Mouse (Mus musculus) neural tube, embryonic 11.5 days (tissue): ENCODE data around the gene Tead3. TPM values are rescaled to one million over a fixed set of nuclear protein-coding genes. Genes with fewer than 3 reads are reported as not detected.
"Not testable (repeated sequence)": the region's sequence is repeated elsewhere in the genome, so short reads cannot be mapped to it uniquely, and the experiment has no call there.

Experiments used
- ATAC-seq: fragments of 200-750 bp; cut with Nextera tagmentation; 2 replicates; pipeline ENCODE4 v1.8.0; 2017; ENCODE audit warnings: moderate number of reproducible peaks, mild to moderate bottlenecking, moderate TSS enrichment, moderate library complexity; ENCODE audit not compliant: insufficient read depth, low FRiP score, low TSS enrichment
- DNase-seq: peaks from one replicate; pipeline ENCODE4 v3.0.0-alpha.2; 2015; ENCODE audit warnings: low spot score
- H3K27ac ChIP-seq: fragments of 300-500 bp; sonication (generic); 2 replicates; pipeline ENCODE4 v1.5.1; 2014; ENCODE audit warnings: low read depth, mild to moderate bottlenecking, low read length
- H3K27me3 ChIP-seq: fragments of 300-500 bp; sonication (generic); 2 replicates; pipeline ENCODE4 v1.6.1; 2014; ENCODE audit warnings: mild to moderate bottlenecking, low read length, mixed read lengths; ENCODE audit not compliant: control insufficient read depth, insufficient read depth
- H3K36me3 ChIP-seq: fragments of 300-500 bp; sonication (generic); 2 replicates; pipeline ENCODE4 v1.6.1; 2014; ENCODE audit warnings: mild to moderate bottlenecking, low read length, moderate library complexity, mixed read lengths; ENCODE audit not compliant: control insufficient read depth, insufficient read depth
- H3K4me1 ChIP-seq: fragments of 300-500 bp; sonication (generic); 2 replicates; pipeline ENCODE4 v1.6.1; 2014; ENCODE audit warnings: low read length, mixed read lengths; ENCODE audit not compliant: control insufficient read depth, insufficient read depth
- H3K4me2 ChIP-seq: fragments of 300-500 bp; sonication (generic); 2 replicates; pipeline ENCODE4 v1.6.1; 2014; ENCODE audit warnings: low read depth, mild to moderate bottlenecking, moderate library complexity
- H3K4me3 ChIP-seq: fragments of 300-500 bp; sonication (generic); 2 replicates; pipeline ENCODE4 v1.5.1; 2014; ENCODE audit warnings: low read depth, low read length
- H3K9ac ChIP-seq: fragments of 300-500 bp; sonication (generic); 2 replicates; pipeline ENCODE4 v1.6.1; 2014; ENCODE audit warnings: mild to moderate bottlenecking, low read length
- H3K9me3 ChIP-seq: fragments of 300-500 bp; sonication (generic); 2 replicates; pipeline ENCODE4 v1.6.1; 2016; ENCODE audit warnings: low read length; ENCODE audit not compliant: control insufficient read depth
- whole genome bisulfite sequencing: fragments of 180-500 bp; shearing (Covaris S2); extraction: QIAGEN DNeasy Blood & Tissue Kit; methylation state at CpG from one replicate; pipeline ENCODE4 v1.1.7; 2014; 5-methylcytosine and 5-hydroxymethylcytosine counted together
- polyA plus RNA-seq: library from polyadenylated mRNA; unstranded; fragments of >200 nt; fragmentation: Nextera tagmentation; extraction: Ambion mirVana; gene quantifications from 2 replicates; pipeline ENCODE4 v1.2.1, GENCODE M21; 2014

The Tead3 gene
- polyA plus RNA-seq, 1 experiment from 2014 or later: 4.5 TPM

DNA sequence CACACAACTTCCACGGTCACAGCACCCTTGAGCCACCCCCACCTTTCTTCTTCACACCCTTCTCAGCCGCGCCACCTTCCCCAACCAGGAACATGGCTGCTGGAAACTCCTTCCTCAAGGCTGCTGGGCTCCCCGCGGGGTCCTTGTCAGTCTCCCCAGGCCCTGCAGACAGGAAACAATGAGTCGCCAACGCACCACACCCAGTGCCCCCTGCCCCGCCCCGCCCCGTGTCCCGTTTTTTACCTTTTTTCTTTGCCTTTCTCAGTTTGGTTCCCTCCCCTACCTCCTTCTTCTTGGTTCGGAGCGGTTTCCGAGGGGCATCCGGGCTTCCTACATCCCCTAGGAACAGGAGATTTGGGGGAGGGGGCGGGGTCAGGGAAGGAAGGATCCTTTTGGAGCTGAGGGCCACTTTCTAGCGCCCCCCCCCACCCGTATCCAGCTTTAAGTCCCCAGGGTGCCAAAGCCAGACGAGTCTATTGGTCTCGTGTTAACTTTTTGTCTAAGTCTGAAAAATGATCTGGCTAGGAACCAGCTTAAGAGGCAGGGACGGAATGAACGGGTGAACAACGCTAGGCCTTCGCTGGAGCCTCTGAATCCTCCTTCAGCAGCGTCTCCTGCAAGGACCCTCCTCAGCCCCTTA lies 12.2 kb upstream of the Tead3 start:
- WGBS: under 1% methylated on average over 24 of the region's 25 CpGs
- H3K4me3 ChIP-seq: peak overlapping the region; percentile 22
- no peaks in the 10 kb centered on the region for H3K36me3 ChIP-seq
- H3K9me3 ChIP-seq: no peaks in the 10 kb centered on the region
- peaks cover 7% of the 10 kb centered on the region; the same call in 1 of the 2 replicates for H3K4me1 ChIP-seq
- peak overlapping the region; percentile 50 for H3K4me2 ChIP-seq
- H3K27me3 ChIP-seq: peaks cover 62% of the 10 kb centered on the region
- H3K27ac ChIP-seq: no peak overlapping the region
- ATAC-seq (no peak), DNase-seq (peak; percentile 45)
- H3K9ac ChIP-seq: peak overlapping the region; percentile 39; the same call in 1 of the 2 replicates

DNA sequence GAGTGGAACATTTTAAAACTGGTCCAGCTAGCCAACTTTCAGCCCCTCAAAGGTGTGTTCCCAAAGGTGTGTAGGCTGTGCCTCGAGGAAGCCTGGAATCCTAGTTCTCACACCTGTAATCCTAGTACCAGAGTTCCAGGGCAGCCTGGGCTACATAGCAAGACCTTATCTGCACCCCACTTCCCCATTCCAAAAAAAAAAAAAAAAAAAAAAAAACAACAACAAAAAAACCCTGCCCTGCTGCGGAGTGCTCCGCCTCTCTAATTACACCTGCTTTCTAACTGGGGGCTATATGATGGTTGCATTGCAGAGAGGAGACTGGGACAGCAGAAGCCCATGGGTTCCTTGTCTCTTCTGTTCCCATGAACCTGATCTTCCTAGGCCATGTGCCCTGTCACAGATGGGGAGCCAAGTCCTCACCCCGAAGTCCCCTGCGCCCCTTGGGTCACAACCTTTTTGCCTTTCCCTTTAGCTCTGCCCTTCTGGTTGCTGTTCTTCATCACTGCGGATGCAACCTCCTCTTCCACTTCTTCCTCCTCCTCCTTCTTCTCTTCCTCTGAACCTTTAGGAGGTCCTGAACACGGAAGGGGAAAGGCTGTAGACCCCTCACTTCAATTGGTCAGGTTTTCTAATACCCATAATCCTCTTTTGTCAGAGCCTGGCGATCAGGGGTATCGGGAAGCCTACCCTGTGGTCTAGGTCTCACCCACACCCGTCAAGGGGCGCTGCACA lies 11.5 kb upstream of the Tead3 start:
- peaks cover 7% of the 10 kb centered on the region; the same call in 1 of the 2 replicates for H3K4me1 ChIP-seq
- H3K36me3 ChIP-seq: no peaks in the 10 kb centered on the region
- DNase-seq (peak; percentile 25), ATAC-seq (no peak)
- 0 out of 2 replicates have a peak overlapping the region, but pooled peaks have one; percentile 39 for H3K9ac ChIP-seq
- H3K27me3 ChIP-seq: peaks cover 62% of the 10 kb centered on the region
- no peak overlapping the region for H3K27ac ChIP-seq
- peak overlapping the region; percentile 50 for H3K4me2 ChIP-seq
- WGBS: 32% methylated on average over 11 of the region's 11 CpGs
- no peaks in the 10 kb centered on the region for H3K9me3 ChIP-seq
- H3K4me3 ChIP-seq: peak overlapping the region; percentile 22; the same call in 1 of the 2 replicates

- no peak for ATAC-seq
Measured at GRCm38 (mm10) chr17:28360531-28361277, 10.1 kb upstream of the Tead3 start.

DNA sequence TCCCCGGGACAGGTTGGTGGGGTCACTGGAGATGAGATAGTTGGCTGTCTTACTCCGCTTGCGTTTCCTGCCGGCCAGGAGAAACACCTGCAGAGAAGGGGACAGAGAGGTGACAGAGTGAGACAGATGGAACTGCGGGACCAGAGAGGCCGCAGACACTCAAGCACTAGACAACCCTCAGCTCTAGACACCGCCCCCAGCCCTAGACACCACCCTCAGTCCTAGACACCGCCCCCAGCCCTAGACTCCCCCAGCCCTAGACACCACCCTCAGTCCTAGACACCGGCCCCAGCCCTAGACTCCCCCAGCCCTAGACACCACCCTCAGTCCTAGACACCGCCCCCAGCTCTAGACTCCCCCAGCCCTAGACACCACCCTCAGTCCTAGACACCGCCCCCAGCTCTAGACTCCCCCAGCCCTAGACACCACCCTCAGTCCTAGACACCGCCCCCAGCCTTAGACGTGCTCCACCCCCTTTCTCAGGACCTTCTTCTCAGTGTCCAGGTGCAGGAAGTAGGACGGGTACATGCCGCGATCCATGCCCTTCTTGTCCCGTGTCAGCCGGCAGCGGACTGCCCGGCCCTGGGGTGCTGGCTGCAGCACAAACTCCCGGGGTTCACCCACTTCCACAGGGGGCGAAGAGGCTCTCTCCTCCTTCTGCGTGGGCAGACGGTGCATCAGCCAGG lies 8.1 kb upstream of the Tead3 start:
- H3K36me3 ChIP-seq, H3K9ac ChIP-seq, ATAC-seq, H3K4me1 ChIP-seq, H3K4me3 ChIP-seq, H3K4me2 ChIP-seq, DNase-seq, H3K9me3 ChIP-seq, H3K27ac ChIP-seq: not testable (repeated sequence)
- peaks cover 40% of the 10 kb centered on the region for H3K27me3 ChIP-seq
- WGBS: 14% methylated on average over 22 of the region's 24 CpGs

More at GRCm38 (mm10) chr17:28360531-28361277, 10.1 kb upstream of the Tead3 start:
- Histone ChIP-seq H3K9ac (no peak overlapping the region), H3K4me1 (peaks cover 7% of the 10 kb centered on the region; the same call in 1 of the 2 replicates), H3K9me3 (no peaks in the 10 kb centered on the region), H3K36me3 (no peaks in the 10 kb centered on the region), H3K4me2 (no peak overlapping the region), H3K4me3 (no peak overlapping the region), H3K27me3 (peaks cover 59% of the 10 kb centered on the region), H3K27ac (no peak overlapping the region)
- WGBS: 83% methylated on average over 9 of the region's 9 CpGs
- no peak for DNase-seq

- H3K4me1 ChIP-seq: no peaks in the 10 kb centered on the region
Measured at GRCm38 (mm10) chr17:28355871-28356270, 5.3 kb upstream of the Tead3 start.

GRCm38 (mm10) chr17:28352018-28352417 lies 1.4 kb upstream of the Tead3 start:
- Histone ChIP-seq H3K4me3 (no peak overlapping the region; the same call in 1 of the 2 replicates), H3K4me2 (peak overlapping the region; percentile 90; the same call in 1 of the 2 replicates), H3K27me3 (peaks cover 8% of the 10 kb centered on the region), H3K9ac (no peak overlapping the region), H3K36me3 (no peaks in the 10 kb centered on the region), H3K4me1 (peaks cover 10% of the 10 kb centered on the region), H3K27ac (no peak overlapping the region), H3K9me3 (no peaks in the 10 kb centered on the region)
- no peak for DNase-seq
- WGBS: 8% methylated on average over 11 of the region's 11 CpGs
- no peak for ATAC-seq

More at GRCm38 (mm10) chr17:28355871-28356270, 5.3 kb upstream of the Tead3 start:
- Histone ChIP-seq H3K4me3 (no peak overlapping the region), H3K27ac (no peak overlapping the region), H3K36me3 (no peaks in the 10 kb centered on the region), H3K27me3 (peaks cover 27% of the 10 kb centered on the region), H3K9me3 (no peaks in the 10 kb centered on the region), H3K4me2 (no peak overlapping the region), H3K9ac (no peak overlapping the region)
- ATAC-seq (no peak), DNase-seq (no peak)
- 86% methylated on average over 12 of the region's 12 CpGs for WGBS

- H3K27me3 ChIP-seq: peaks cover 8% of the 10 kb centered on the region
- H3K4me1 ChIP-seq: peaks cover 11% of the 10 kb centered on the region
- no peak for ATAC-seq
- H3K9me3 ChIP-seq: no peaks in the 10 kb centered on the region
- peak overlapping the region; percentile 90 for H3K4me2 ChIP-seq
- H3K36me3 ChIP-seq: no peaks in the 10 kb centered on the region
- DNase-seq: no peak
- H3K9ac ChIP-seq: peak overlapping the region; percentile 74
- H3K4me3 ChIP-seq: peak overlapping the region; percentile 79
- H3K27ac ChIP-seq: peak overlapping the region; percentile 62
- under 1% methylated on average over 29 of the region's 29 CpGs for WGBS
Measured at GRCm38 (mm10) chr17:28351353-28351890, 805 bp upstream of the Tead3 start.
